Mouse (Mus musculus) c-Kit-positive CD71-positive TER-119-positive erythroid progenitor cells, embryonic 14.5 days (primary cell): ENCODE measurements around the gene Mrpl12.

ENCODE experiments used
- DNase-seq: peaks from one replicate; pipeline ENCODE4 v3.0.0-alpha.2; 2013; ENCODE audit warnings: low spot score

Mrpl12 gene

DNA sequence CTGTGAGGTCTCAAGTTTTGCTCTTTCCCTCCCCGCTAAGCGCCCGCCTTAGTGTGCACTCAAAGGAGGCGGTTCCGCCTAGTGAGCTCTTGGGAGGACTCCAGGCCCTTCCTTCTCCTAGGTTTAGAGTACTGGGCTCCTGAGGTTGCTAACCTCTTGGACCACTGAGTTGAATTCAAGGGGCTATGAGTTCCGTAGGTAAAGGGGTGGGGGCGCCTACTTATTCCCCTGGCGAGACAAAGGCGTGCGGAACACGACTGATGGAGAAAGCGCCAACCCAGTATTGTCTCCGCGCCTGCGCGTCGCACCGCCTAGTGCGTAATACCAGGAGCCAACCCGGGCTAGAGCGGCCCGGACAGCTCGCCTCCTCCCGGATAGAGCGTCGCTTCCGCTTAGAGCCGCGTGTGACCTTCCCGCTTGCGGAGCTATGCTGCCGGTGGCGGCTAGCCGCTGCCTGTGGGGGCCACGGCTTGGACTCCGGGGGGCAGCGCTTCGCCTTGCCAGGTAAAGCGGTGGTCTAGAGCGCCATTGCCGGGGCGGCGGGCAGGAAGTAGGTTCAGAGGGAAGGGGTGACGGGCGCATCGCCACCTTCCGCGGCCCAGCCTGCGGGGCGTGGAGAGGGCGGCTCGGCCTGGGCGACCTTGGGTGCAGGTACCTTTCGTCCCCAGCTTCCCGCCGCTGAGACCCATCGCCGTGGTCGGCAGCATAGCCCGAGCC lies at the start of gene Mrpl12:
Mrpl12 (plus strand) TSS at position 349 of the 717 bp plus-strand sequence.
- DNase-seq = peak; percentile 86

DNA sequence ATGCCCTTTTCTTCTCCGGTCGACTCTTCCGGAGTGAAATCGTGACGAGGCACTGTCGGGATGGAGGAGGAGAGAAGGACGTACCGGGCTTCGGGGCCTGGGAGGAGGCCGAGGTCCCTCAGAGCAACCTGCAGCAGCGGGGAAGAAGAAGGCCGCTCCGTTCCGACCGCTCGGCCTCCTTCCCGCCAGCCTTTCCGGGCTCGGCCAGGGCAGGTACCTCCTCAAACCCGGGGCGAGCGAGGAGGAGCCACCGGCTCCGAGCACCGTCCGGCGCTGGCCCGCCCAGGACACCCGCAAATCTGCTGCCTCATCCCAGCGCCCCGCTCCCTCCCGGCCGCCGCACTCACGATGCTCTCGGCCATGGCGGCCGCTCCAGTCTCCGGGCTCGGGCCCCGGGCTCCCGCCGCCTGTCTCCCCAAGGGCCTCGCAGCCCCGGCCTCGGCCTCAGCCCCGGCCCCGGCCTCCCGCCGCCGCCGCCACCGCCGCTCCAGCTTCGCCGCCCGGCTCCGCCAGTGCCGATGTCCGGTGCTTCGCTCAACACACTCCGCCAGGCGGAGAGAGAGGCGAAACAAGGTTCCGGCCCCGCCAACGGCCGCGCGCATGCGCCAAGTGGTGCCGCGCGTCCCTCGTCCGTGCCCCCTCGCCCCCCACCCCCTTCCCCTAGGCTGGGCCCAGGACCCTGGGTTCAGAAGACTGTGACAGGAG lies 47.1 kb upstream of the Mrpl12 start, which contains the start of gene Nploc4:
Nploc4 (minus strand) TSS at position 557 of the 705 bp plus-strand sequence.
- DNase-seq = peak; percentile 73

DNA sequence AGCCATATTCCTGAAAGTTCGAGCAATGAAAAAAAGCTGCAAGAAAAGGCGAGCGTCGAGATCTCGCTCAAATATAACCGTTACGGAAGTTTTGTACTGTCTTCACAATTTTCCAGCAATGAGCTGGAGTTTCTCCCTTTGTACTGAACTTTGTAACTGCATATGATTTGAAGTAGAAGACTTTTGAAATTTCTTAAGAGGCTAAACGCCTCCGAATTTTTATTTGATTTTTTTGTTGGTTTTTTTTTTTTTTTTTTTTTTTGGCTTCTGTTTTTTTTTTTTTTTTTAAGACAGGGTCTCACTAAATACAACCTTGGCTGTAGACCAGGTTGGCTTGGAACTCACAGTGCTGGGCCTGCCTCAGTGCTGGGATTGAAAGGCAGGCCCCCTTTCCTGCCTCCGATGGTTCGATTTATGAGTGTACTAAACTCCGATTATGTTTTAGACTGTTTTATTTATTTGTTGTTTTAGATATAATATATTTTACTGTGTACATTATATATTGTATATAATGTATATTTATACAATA lies 46.5 kb upstream of the Mrpl12 start:
- DNase-seq = no peak

DNA sequence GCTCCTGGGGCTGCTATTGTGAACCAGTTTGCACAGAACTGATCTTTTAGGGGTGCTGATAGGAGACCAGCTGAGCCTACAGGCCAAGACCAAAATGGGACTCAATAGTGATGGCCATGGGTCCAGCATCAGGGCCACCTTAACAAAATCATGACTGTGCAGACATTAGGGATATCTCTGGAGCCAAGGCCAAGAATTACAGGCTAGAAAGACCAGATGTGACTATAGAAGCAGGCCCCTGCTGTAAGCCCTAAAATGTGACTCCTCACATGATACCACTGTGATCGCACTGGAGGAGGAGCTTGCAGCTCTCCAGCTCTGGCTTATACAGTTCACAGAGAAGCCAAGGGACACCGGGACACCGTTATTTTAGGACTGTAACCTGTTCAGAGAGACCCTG lies 42.1 kb upstream of the Mrpl12 start, which contains the start of gene Tspan10:
Tspan10 (plus strand) TSS at position 301 of the 400 bp plus-strand sequence.
- DNase-seq = no peak

DNA sequence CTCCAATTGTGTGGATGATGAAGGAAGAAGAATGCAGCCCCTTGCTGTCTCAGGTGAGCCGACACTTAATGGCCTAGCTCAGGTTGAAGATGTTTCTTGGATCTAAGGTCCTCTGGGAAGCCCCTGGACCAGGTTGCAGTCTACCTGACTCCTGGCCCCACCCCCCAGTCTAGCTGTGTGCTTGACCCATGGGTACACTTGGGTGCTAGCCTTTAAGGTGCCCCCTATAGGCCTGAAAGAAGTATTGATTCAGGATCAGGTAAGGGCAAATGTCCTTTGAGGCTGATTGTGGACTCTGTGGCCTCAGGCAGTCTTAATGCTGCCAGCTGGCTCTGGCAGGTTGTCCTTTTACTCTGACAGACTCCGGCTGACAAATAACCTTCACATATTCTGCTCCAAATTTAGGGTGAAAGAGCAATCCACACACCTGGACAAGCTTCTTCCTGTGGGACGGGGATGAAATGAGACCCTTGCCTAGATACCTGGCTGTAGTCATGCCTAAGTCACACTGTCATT lies 41.6 kb upstream of the Mrpl12 start:
- DNase-seq = no peak

DNA sequence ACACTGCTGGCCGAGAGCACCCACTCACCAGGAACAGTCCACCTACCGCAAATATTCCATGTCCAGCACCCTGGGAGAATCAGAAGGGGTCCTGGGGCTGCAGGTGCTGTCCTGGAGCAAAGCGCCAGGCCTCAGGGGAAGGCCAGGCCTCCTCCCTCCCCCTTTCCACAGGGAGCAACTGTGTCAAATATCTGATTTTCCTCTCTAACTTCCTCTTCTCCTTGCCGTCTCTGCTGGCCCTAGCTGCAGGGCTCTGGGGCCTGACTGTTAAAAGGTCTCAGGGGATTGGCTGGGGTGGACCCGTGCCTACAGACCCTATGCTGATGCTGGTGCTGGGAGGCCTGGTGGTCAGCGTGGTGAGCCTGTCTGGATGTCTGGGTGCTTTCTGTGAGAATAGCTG lies 40.3 kb upstream of the Mrpl12 start:
- no peak for DNase-seq

DNA sequence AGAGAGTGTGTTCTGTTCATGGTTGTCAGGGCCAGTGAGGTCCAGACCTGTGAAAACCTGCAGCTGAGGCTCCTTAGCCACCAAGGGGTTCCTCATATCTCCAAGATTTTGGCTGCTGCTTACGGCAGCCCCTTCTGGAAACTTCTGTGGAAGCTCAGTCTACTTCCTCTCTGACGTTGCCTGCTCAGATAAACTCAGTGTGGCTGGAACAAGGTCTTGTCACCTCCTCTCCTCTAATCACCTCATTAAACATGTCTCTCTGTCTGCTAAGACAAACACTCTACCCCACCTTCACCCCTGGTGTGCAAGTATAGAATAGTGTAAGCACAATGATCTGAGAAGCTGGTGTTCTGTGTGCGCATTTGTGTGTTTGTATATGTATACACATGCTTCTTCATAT lies 38.9 kb upstream of the Mrpl12 start:
- DNase-seq = no peak

DNA sequence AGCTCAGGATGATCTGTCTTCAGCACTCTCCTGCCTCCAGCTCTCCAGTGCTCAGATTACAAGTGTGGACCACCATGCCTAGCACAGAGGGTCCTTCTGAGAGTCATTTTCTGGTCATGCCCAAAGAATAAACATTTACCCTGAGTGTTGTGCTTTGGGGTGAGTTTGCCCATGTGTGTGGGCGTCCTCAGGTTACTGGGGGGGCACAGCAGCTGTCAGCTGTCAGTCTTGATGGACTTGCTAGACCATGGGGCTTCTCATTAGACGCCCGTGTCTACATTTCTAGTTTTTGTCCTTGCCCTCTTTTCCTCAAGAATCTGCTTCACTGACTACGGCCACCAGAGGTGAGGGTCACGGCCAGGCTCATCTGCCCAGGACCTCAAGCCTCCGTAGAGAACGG lies 37.2 kb upstream of the Mrpl12 start:
- DNase-seq = no peak

DNA sequence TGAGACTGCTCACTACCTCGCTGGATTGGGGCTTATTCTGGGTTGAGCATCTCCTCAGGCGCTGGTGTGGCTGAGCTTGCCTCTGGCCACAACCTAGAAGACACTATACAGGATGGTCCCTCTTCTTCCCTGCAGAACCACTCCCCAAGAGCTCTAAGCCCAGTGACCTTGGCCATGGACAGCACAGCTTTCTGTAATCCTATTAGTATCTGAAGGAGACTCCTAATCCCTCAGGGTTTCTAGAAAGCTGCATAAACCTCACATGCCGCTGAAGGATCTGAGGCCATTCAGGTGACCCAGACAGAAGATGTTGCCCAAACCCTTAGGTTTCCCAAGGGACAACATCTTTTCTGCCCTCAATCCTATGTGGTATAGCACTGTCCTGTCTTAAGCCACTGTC lies 32.2 kb upstream of the Mrpl12 start:
- DNase-seq = no peak

DNA sequence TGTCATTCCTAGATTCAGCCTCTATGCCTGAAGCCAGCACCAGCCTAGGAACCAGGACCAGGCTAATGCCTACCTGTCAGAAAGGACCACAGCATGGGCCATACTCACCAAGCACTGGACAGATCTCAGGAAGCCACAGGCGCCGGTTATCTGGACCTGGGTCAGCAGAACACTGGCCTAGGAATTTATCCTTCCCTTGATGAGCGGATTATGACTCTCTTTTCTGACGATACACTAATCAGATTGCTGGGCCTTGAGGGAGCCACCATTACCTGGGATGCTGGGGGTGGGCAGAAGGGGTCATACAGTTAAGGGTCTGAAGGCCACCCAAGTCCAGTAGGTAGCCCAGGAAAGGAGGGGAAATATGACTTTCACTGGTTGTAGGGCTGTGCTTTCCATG lies 31.1 kb upstream of the Mrpl12 start, which contains the start of gene Pde6g:
Pde6g (minus strand) TSS at position 195 of the 400 bp plus-strand sequence.
- no peak for DNase-seq

DNA sequence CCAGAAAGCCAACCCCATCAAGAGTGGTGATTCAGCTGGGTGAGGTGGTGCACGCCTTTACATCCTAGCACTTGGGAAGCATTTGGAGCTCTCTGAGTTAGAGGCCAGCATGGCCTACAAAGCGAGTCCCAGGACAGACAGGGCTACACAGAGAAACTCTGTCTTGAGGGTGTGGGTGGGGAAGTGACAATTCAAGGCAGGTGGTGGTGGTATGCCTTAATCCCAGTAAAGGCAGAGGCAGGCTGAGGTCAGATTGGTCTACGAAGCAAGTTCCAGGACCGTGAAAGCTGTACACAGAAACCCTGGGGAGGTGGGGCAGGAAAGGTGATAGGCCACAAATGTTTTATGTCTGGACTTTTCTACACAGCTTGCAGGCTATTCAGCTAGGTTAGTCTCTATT lies 29.4 kb upstream of the Mrpl12 start:
- DNase-seq = no peak

DNA sequence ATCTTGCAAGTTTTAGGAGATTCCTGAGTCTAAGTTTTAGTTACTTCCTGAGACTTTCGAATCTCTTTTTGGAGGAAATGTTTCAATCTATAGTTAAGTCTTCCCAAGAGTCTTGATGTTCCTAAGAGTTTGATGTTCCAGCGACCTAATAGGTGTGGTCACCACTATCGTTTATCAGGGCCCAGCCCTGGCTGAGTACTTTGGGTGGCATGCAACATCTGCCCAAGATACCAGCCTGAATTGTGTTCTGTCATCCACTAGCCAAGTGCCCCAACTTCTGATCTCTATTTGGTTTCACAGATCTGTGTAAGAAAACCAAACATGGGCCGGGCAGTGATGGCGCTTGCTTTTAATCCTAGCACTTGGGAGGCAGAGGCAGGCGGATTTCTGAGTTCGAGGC lies 29.0 kb upstream of the Mrpl12 start:
- peak; percentile 45 for DNase-seq

DNA sequence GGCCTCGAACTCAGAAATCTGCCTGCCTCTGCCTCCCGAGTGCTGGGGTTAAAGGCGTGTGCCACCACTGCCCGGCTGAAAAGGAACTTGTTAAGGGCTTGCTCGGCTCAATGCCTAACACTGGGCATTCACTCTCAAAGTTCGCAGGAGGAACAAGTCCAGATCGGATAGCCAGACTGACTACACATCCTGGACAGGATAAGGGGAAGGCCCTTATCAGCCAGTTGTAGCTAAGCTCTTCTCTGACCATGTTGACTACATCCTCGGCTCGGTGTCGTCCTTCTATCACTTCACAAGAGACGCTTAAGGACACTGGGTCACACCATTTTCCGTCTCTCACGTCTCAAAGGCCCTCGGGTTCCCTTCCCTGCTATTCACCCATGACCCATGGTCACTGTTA lies 27.0 kb upstream of the Mrpl12 start:
- DNase-seq = peak; percentile 48

DNA sequence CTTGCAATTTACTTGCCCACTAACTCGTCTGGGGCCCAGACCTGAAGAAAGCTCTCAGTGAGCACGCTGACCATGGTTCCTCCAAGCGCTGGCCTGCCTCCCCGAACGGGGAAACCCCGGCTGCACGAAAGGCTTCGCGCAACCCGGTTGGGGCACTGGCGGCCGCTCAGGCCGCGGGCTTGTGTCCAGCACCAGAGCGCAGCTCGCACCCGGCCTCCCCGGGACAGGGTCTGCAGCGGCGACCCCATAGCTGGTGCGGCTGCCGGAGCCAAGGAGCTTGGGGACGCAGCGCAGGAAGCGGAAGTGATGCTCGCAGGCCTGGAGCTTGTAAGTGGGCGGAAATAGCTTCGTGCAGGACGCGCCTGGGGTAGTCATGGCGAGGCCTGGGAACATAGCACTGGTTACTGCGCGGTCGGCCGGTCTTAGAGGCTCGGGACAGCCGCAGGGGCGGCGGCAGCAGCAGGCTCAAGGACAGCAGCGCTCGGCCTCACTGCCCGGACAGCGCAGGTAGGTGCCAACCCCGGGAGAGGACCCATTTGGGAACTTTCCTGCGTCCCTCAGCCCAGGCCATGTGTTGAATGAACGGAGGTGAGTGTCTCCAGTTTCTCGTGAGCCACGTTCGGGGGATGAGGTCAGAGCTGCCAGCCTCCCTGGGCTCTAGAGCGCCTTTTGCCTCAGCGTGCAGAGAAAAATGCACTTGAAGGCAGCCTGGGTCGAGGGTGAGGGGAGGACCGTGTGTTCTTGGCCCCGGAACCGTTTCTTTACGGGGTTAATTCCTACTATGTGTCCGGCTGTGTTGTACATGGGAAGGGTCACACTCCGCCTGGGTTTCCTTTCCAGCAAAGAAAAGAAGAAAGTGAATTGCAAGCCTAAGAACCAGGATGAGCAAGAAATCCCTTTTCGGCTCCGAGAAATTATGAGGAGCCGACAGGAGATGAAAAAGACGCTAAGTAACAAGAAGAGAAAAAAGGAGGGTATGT lies 26.4 kb upstream of the Mrpl12 start, which contains the start of the genes Oxld1 and Ccdc137:
Oxld1 (minus strand) TSS at position 297 of the 980 bp plus-strand sequence.
Ccdc137 (plus strand) TSS at position 344 of the 980 bp plus-strand sequence.
- peak; percentile 77 for DNase-seq

DNA sequence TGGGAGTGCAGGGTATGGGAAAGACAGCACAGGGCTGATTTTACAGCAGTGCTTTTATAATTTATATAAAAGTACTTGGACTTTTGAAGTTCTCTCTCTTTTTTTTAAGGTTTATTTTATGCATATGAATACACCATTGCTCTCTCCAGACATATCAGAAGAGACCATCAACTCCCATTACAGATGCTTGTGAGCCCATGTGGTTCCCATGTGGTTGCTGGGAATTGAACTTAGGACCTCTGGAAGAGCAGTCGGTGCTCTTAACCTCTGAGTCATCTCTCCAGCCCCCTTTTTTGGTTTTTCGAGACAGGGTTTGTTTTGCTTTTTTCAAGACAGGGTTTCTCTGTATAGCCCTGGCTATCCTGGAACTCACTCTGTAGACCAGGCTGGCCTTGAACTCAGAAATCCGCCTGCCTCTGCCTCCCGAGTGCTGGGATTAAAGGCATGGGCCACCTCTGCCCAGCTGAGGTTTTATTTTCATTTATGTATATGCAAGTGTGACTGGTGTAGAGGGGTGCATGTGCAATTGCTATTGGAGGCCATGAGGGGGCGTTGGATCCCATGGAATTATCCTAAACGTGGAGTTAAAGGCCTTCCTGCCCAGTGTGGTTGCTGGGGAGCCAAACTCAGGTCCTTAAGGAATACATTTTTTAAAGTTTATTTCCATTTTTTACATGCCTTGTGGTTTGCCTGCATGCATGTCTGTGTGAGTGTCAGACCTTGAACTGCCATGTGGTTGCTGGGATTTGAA lies 25.4 kb upstream of the Mrpl12 start:
- DNase-seq = no peak

DNA sequence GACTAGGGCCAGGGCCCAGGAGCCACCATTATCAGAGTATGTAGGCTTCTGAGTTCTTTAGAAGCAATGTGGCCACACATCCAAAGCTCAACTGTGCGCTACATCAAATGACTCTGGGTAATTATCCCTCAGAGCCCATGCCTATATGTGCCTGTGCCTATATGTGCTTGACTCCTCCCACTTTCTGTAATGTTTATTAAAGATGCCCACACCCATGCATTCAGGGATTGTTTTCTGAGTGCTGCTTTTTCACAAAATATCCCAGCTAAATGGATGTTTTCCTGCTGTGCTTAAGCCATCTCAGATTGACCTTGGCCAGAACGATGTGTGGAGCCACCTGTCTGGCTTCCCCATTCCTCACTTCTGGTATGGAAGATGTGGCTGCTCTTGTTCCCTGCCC lies 20.9 kb upstream of the Mrpl12 start:
- DNase-seq = no peak

DNA sequence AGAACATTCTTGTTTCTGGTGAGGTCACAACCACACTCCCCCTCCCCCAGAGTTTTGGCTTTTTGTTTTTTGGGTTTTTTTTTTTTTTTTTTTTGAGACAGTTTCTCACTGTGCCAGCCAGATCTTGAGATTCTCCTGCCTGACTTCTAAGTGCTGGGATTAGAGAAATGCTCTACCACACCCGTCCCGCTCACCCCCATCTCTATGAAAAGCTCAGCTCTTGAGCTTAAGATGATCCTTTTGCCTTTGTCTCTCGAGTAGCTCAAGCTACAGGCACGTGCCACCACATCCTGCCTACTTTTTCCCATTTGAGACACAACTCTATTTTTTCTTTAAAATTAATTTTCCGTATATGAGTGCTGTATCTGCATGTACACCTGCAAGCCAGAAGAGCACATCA lies 20.0 kb upstream of the Mrpl12 start:
- DNase-seq = no peak

DNA sequence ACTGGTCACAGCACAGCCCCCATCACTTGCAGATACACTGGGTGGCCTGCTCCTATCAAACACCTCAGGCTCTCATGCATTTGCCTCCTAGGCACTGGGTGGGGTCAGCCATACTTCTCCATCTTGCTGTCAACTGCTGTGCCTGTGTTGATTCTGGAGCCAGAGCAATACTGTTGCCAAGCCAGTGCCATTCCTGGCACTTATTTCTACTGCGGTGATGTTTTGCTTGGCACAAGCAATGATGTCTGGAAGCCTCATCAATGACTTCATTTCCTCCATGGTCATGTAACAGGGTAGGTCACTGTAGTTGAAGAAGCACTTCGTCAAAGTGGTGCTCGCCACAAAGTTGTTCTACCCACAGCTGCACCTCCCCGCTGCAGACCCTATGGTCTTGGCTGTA lies 18.9 kb upstream of the Mrpl12 start:
- no peak for DNase-seq

DNA sequence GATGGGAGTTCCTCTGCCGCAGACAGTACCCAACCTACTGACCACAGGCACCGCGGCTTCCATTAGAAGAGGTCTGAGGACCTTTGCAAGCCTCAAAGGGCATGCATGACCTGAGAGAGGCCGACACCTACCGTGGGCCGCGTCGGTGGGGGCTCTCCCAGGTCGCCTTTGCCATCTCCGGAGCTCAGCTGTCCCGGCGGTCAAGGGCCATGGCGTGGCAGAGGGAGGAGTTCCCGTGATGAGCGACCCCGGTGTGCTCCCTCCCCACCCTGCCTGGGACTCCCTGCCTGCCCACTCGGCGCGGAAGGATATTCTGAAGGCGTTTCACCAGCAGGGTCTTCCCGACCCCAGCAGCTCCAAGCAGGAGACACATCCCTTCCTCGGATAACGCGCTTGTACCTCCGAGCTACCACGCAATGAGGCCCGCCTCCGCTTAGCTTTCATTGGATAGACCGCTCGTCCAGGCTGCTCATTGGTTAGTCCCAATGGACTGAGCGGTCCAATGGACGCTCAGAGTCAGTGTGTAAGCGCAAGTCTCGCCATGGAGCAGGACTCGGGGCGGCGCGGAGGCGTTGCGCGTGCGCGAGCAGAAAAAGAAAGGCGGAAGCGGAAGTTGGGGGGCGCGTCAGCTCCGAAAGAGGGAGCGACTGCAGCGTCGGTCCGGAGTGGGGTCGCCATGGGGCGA lies 17.2 kb upstream of the Mrpl12 start, which contains the start of gene Arl16:
Arl16 (minus strand) TSS at position 557 of the 685 bp plus-strand sequence.
- DNase-seq = peak; percentile 96

DNA sequence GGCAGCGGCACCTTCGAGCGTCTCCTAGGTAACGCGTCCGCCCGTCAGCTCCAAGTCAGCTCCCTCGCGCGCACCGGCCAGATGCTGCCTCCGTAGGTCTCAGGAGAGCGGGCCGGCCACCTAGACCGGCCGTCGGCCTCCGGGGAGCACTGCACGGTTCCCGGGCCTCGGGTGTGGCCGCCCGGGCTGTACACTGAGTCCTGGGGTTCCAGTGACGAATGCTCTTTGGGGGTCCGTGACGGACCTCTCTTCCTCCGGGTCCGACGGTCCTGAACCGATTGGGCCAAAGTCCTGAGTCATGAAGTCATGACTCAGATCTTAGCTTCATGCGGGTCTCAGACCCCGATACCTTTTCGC lies 16.7 kb upstream of the Mrpl12 start:
- DNase-seq = no peak
